8 mouse cellular contexts compared by ENCODE assay signal in the genomic region with DNA sequence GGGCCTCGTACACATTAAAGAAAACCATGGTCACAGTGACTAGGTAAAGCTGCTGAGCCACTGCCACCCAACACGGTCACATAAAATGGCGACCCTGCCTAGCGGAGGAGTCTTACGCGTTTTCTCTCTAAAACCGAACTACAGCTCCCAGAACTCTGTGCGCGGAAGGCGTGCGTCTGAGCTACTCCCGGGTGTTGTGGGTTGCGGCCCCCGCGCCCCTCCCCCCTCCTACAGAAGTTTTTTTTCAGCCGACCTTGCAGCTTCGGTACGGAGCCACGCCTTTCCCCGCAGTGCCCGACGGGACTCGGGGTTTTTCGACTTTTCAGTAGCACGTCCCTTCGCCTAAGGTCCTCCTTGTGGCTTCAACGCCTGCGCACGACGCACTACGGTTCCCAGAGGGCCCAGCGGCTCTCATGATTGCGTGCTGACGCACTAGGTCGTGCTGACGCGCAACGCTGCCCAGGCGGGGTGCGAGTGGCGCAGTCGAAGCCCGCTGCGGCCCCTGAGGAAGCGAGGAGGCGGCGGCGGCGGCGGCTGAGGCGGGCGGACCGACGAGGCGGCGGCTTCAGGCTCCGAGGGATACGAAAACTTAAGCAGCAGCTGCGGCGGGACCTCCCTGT. TPM values are rescaled to one million over a fixed set of nuclear protein-coding genes. Genes with fewer than 3 reads are reported as not detected.
DNase-seq lines count a peak whose midpoint lies in the region; ATAC-seq and TF ChIP-seq lines count a peak whose summit lies in the region.

No protein-coding gene starts in this region.

- H3K79me2 ChIP-seq in C2C12 (ENCODE audit: control insufficient read depth, insufficient read depth) = peaks cover 49% of the 10 kb centered on the region
- H3K79me2 ChIP-seq in liver, adult 2 months (ENCODE audit: control insufficient read depth, insufficient read depth, low read length) = peaks cover 26% of the 10 kb centered on the region
- H3K79me2 ChIP-seq in myocyte (ENCODE audit: control insufficient read depth, insufficient read depth) = peaks cover 46% of the 10 kb centered on the region

- H3K79me3 ChIP-seq in C2C12 (ENCODE audit: low read depth) = peaks cover 45% of the 10 kb centered on the region

- ATAC-seq in heart, embryonic 11.5 days (replicated peaks; ENCODE audit: insufficient number of reproducible peaks, low FRiP score, low TSS enrichment) = peak; percentile 98
- peak; percentile 99 for ATAC-seq in kidney, embryonic 16.5 days (ENCODE audit: low FRiP score, low TSS enrichment)

- under 1% methylated on average over 60 of the region's 60 CpGs for WGBS in heart, embryonic 11.5 days (ENCODE audit: insufficient replicate concordance)
- WGBS in kidney, embryonic 16.5 days = under 1% methylated on average over 58 of the region's 60 CpGs
- WGBS in liver, adult 2 months = under 1% methylated on average over 60 of the region's 60 CpGs

- no peaks in the 10 kb centered on the region for H3K27me3 ChIP-seq in C2C12 (ENCODE audit: control insufficient read depth, insufficient read depth, insufficient read length)
- H3K27me3 ChIP-seq in erythroblast, embryonic 14.5 days (ENCODE audit: control insufficient read depth) = no peaks in the 10 kb centered on the region; the same call in 1 of the 2 replicates
- no peaks in the 10 kb centered on the region for H3K27me3 ChIP-seq in heart, embryonic 11.5 days (ENCODE audit: control insufficient read depth, insufficient read depth, low read length)
- H3K27me3 ChIP-seq in kidney, embryonic 16.5 days (ENCODE audit: insufficient read depth, low read length) = no peaks in the 10 kb centered on the region; the same call in 1 of the 2 replicates
- no peaks in the 10 kb centered on the region for H3K27me3 ChIP-seq in liver, adult 2 months (ENCODE audit: control insufficient read depth, insufficient read depth, low read length)
- H3K27me3 ChIP-seq in myocyte (ENCODE audit: control insufficient read depth, insufficient read depth, insufficient read length) = no peaks in the 10 kb centered on the region
- H3K27me3 ChIP-seq in splenic B cell, adult 2 months (ENCODE audit: control insufficient read depth, insufficient read depth, low read length, poor library complexity, severe bottlenecking) = no peaks in the 10 kb centered on the region

- DNase-seq in brain, embryonic 14.5 days (ENCODE audit: low read depth) = peak; percentile 100
- peak; percentile 98 for DNase-seq in liver, adult 2 months (ENCODE audit: extremely low read depth, low read depth, low spot score)
- DNase-seq in splenic B cell, adult 2 months (ENCODE audit: low read depth, low spot score) = peak; percentile 100

- H3K9me3 ChIP-seq in erythroblast, embryonic 14.5 days (ENCODE audit: control insufficient read depth, low read length) = no peaks in the 10 kb centered on the region
- H3K9me3 ChIP-seq in heart, embryonic 11.5 days (replicated peaks; ENCODE audit: control insufficient read depth, low read length) = no peaks in the 10 kb centered on the region
- 0 out of 2 replicates have a peak, but pooled peaks cover 2% of the 10 kb centered on the region for H3K9me3 ChIP-seq in kidney, embryonic 16.5 days (ENCODE audit: low read length)

- H3K9ac ChIP-seq in heart, embryonic 11.5 days (ENCODE audit: low read depth, low read length) = peak overlapping the region; percentile 98
- peak overlapping the region; percentile 90 for H3K9ac ChIP-seq in kidney, embryonic 16.5 days (replicated peaks; ENCODE audit: low read length)
- H3K9ac ChIP-seq in liver, adult 2 months (ENCODE audit: low read depth, low read length) = peak overlapping the region; percentile 93

- H3ac ChIP-seq in C2C12 (ENCODE audit: control insufficient read depth, insufficient read length, low read depth) (peak overlapping the region; percentile 92), myocyte (ENCODE audit: control insufficient read depth, insufficient read length) (peak overlapping the region; percentile 88)

- H3K4me3 ChIP-seq in C2C12 (ENCODE audit: insufficient read depth, poor library complexity, severe bottlenecking) (peak overlapping the region; percentile 95), myocyte (peak overlapping the region; percentile 98)
- H3K4me3 ChIP-seq in erythroblast, embryonic 14.5 days (replicated peaks) = peak overlapping the region; percentile 79
- H3K4me3 ChIP-seq in heart, embryonic 11.5 days (ENCODE audit: low read depth, low read length) = peak overlapping the region; percentile 96
- peak overlapping the region; percentile 79 for H3K4me3 ChIP-seq in kidney, embryonic 16.5 days (ENCODE audit: low read length)
- H3K4me3 ChIP-seq in liver, adult 2 months (ENCODE audit: insufficient read depth, low read depth, low read length) = peak overlapping the region; percentile 99

- H3K4me2 ChIP-seq in heart, embryonic 11.5 days = peak overlapping the region; percentile 88
- H3K4me2 ChIP-seq in kidney, embryonic 16.5 days (replicated peaks; ENCODE audit: low read depth, low read length) = peak overlapping the region; percentile 92
- H3K4me2 ChIP-seq in myocyte (ENCODE audit: low read depth) = peak overlapping the region; percentile 87

- peak overlapping the region; percentile 97 for H3K27ac ChIP-seq in heart, embryonic 11.5 days (ENCODE audit: low read depth, low read length)
- peak overlapping the region; percentile 93 for H3K27ac ChIP-seq in kidney, embryonic 16.5 days (ENCODE audit: low read length)
- H3K27ac ChIP-seq in liver, adult 2 months (replicated peaks; ENCODE audit: insufficient read depth, low read depth, low read length) = peak overlapping the region; percentile 91

- peaks cover 35% of the 10 kb centered on the region for H3K4me1 ChIP-seq in erythroblast, embryonic 14.5 days (ENCODE audit: control insufficient read depth)
- peaks cover 19% of the 10 kb centered on the region for H3K4me1 ChIP-seq in heart, embryonic 11.5 days (ENCODE audit: control insufficient read depth, insufficient read depth, low read length)
- peaks cover 31% of the 10 kb centered on the region for H3K4me1 ChIP-seq in kidney, embryonic 16.5 days (ENCODE audit: insufficient read depth, low read length)
- H3K4me1 ChIP-seq in liver, adult 2 months (ENCODE audit: control insufficient read depth, insufficient read depth, low read length) = peaks cover 11% of the 10 kb centered on the region; the same call in 1 of the 2 replicates

- H3K36me3 ChIP-seq in C2C12 (ENCODE audit: control insufficient read depth, insufficient read depth) = peaks cover 23% of the 10 kb centered on the region
- peaks cover 24% of the 10 kb centered on the region for H3K36me3 ChIP-seq in erythroblast, embryonic 14.5 days (ENCODE audit: control insufficient read depth)
- H3K36me3 ChIP-seq in heart, embryonic 11.5 days (ENCODE audit: control insufficient read depth, insufficient read depth, low read length) = peaks cover under 1% of the 10 kb centered on the region; the same call in 1 of the 2 replicates
- H3K36me3 ChIP-seq in kidney, embryonic 16.5 days (ENCODE audit: insufficient read depth, low read length) = peaks cover 8% of the 10 kb centered on the region
- peaks cover 7% of the 10 kb centered on the region for H3K36me3 ChIP-seq in liver, adult 2 months (ENCODE audit: control insufficient read depth, insufficient read depth, low read length)
- peaks cover 3% of the 10 kb centered on the region for H3K36me3 ChIP-seq in myocyte (ENCODE audit: control insufficient read depth, insufficient read depth)
- H3K36me3 ChIP-seq in splenic B cell, adult 2 months (ENCODE audit: control insufficient read depth, insufficient read depth, low read length, poor library complexity, severe bottlenecking) = peaks cover 1% of the 10 kb centered on the region

- TF ChIP-seq CTCF in C2C12 (IDR thresholded peaks at IDR 0.05; ENCODE audit: control insufficient read depth, insufficient read depth, insufficient read length) = no peak
- TF ChIP-seq CTCF in brain, embryonic 14.5 days (IDR thresholded peaks at IDR 0.05; ENCODE audit: borderline replicate concordance, extremely low read depth, insufficient read depth, insufficient read length) = no peak
- no peak for TF ChIP-seq CTCF in liver, adult 2 months (IDR thresholded peaks at IDR 0.05; ENCODE audit: low read depth, low read length)

- TF ChIP-seq POLR2A in brain, embryonic 14.5 days (IDR thresholded peaks at IDR 0.05; ENCODE audit: borderline replicate concordance, extremely low read depth, insufficient read depth, insufficient read length, poor library complexity, severe bottlenecking) = peak; percentile 94
- peak; percentile 90 for TF ChIP-seq POLR2A in liver, adult 2 months (IDR thresholded peaks at IDR 0.05; ENCODE audit: extremely low read depth, insufficient read depth, low read length)
- peak; percentile 88 for TF ChIP-seq POLR2A in myocyte (IDR thresholded peaks at IDR 0.05; ENCODE audit: insufficient read length, low read depth)

RNA-seq across cellular contexts. Expression of gene Srrm2, which starts 12.5 kb away (rescaled TPM):
- 63.8 TPM for polyA plus RNA-seq in C2C12 (2012; fragmentation: generic; extraction: Trizol)
- polyA plus RNA-seq in brain, embryonic 14.5 days (2012; rRNA removed) = 749 and 826 TPM in 2 replicates
- 21.7 and 36.5 TPM in 2 replicates for polyA plus RNA-seq in erythroblast, embryonic 14.5 days (2012)
- polyA plus RNA-seq in heart, embryonic 11.5 days (2014; fragmentation: Nextera tagmentation; extraction: Ambion mirVana) = 285 and 390 TPM in 2 replicates
- polyA plus RNA-seq in kidney, embryonic 16.5 days (2015; fragmentation: Nextera tagmentation; extraction: Ambion mirVana) = 411 and 514 TPM in 2 replicates
- total RNA-seq in liver, adult 2 months (2014; rRNA removed) = 33.0 and 46.5 TPM in 2 replicates
- polyA plus RNA-seq in liver, adult 2 months (2012; rRNA removed) = 177 and 316 TPM in 2 replicates
- polyA plus RNA-seq in myocyte (2012; fragmentation: generic; extraction: Trizol) = 58.2 TPM

RNA-seq across cellular contexts. Expression of gene Flywch2, which starts 17.0 kb away (rescaled TPM):
- polyA plus RNA-seq in C2C12 (2012; fragmentation: generic; extraction: Trizol) = 0.27 TPM
- polyA plus RNA-seq in brain, embryonic 14.5 days (2012; rRNA removed) = 54.6 and 59.4 TPM in 2 replicates
- 0.06 TPM in 1 of 2 replicates, not detected in the other for polyA plus RNA-seq in erythroblast, embryonic 14.5 days (2012)
- 8.2 and 9.5 TPM in 2 replicates for polyA plus RNA-seq in heart, embryonic 11.5 days (2014; fragmentation: Nextera tagmentation; extraction: Ambion mirVana)
- polyA plus RNA-seq in kidney, embryonic 16.5 days (2015; fragmentation: Nextera tagmentation; extraction: Ambion mirVana) = 31.7 and 35.0 TPM in 2 replicates
- 1.5 and 1.8 TPM in 2 replicates for total RNA-seq in liver, adult 2 months (2014; rRNA removed)
- polyA plus RNA-seq in liver, adult 2 months (2012; rRNA removed) = 1.5 and 2.6 TPM in 2 replicates
- 0.42 TPM for polyA plus RNA-seq in myocyte (2012; fragmentation: generic; extraction: Trizol)

RNA-seq across cellular contexts. Expression of gene Elob, which starts 26.1 kb away (rescaled TPM):
- polyA plus RNA-seq in C2C12 (2012; fragmentation: generic; extraction: Trizol) (852 TPM), myocyte (2012; fragmentation: generic; extraction: Trizol) (986 TPM)
- 824 and 1,130 TPM in 2 replicates for polyA plus RNA-seq in brain, embryonic 14.5 days (2012; rRNA removed)
- polyA plus RNA-seq in erythroblast, embryonic 14.5 days (2012) = 109 and 150 TPM in 2 replicates
- polyA plus RNA-seq in heart, embryonic 11.5 days (2014; fragmentation: Nextera tagmentation; extraction: Ambion mirVana) = 929 and 1,004 TPM in 2 replicates
- 954 and 966 TPM in 2 replicates for polyA plus RNA-seq in kidney, embryonic 16.5 days (2015; fragmentation: Nextera tagmentation; extraction: Ambion mirVana)
- 153 and 187 TPM in 2 replicates for total RNA-seq in liver, adult 2 months (2014; rRNA removed)
- 276 and 336 TPM in 2 replicates for polyA plus RNA-seq in liver, adult 2 months (2012; rRNA removed)

RNA-seq across cellular contexts. Expression of gene Flywch1, which starts 31.5 kb away (rescaled TPM):
- 92.5 TPM for polyA plus RNA-seq in C2C12 (2012; fragmentation: generic; extraction: Trizol)
- polyA plus RNA-seq in brain, embryonic 14.5 days (2012; rRNA removed) = 110 and 150 TPM in 2 replicates
- 1.4 and 2.3 TPM in 2 replicates for polyA plus RNA-seq in erythroblast, embryonic 14.5 days (2012)
- polyA plus RNA-seq in heart, embryonic 11.5 days (2014; fragmentation: Nextera tagmentation; extraction: Ambion mirVana) = 60.5 and 62.4 TPM in 2 replicates
- 101 and 104 TPM in 2 replicates for polyA plus RNA-seq in kidney, embryonic 16.5 days (2015; fragmentation: Nextera tagmentation; extraction: Ambion mirVana)
- total RNA-seq in liver, adult 2 months (2014; rRNA removed) = 11.1 and 12.6 TPM in 2 replicates
- 13.8 and 14.2 TPM in 2 replicates for polyA plus RNA-seq in liver, adult 2 months (2012; rRNA removed)
- 43.5 TPM for polyA plus RNA-seq in myocyte (2012; fragmentation: generic; extraction: Trizol)

RNA-seq across cellular contexts. Expression of gene Prss33, which starts 33.0 kb away (rescaled TPM):
- polyA plus RNA-seq in C2C12 (2012; fragmentation: generic; extraction: Trizol) (not detected), myocyte (2012; fragmentation: generic; extraction: Trizol) (not detected)
- 0.38 and 0.54 TPM in 2 replicates for polyA plus RNA-seq in brain, embryonic 14.5 days (2012; rRNA removed)
- polyA plus RNA-seq in erythroblast, embryonic 14.5 days (2012) = not detected in 2 replicates
- polyA plus RNA-seq in heart, embryonic 11.5 days (2014; fragmentation: Nextera tagmentation; extraction: Ambion mirVana) = not detected in 2 replicates
- polyA plus RNA-seq in kidney, embryonic 16.5 days (2015; fragmentation: Nextera tagmentation; extraction: Ambion mirVana) = not detected in 2 replicates
- not detected in 2 replicates for total RNA-seq in liver, adult 2 months (2014; rRNA removed)
- not detected in 2 replicates for polyA plus RNA-seq in liver, adult 2 months (2012; rRNA removed)

Comparison
In these comparisons a context has a peak if more than half of its experiments do, and no peak if none do; other contexts are left out.
1. Peak in every context shown above with its lines: DNase-seq, ATAC-seq, H3K4me3 ChIP-seq and H3K27ac ChIP-seq.